ENCODE assay signal across 16 mouse cellular contexts in genomic region chr10:41749306-41749705, GRCm38 (mm10). TPM values are rescaled to one million over a fixed set of nuclear protein-coding genes. Genes with fewer than 3 reads are reported as not detected.
DNase-seq lines count a peak whose midpoint lies in the region.
"Had no signal": no experiment of that assay in that cellular context is flagged by ENCODE, and none has a peak within 500 bp of the region (broad histone marks: within the 10 kb centered on the region; RNA-seq: fewer than 3 reads in every experiment).

No protein-coding gene starts in this region.

- intact Hi-C loops in left cerebral cortex, postnatal 4 days (cut with DNase I) = no loop called here

- peak; percentile 4 for DNase-seq in cerebellum, adult 9-10 months
- no peak for DNase-seq in cerebellum, adult 18-20 months
- DNase-seq in cerebellum, postnatal 25 days = peak; percentile 27 to 51
- DNase-seq in cerebellum, adult 11-12 months = no peak
- DNase-seq in left cerebral cortex, postnatal 4 days = peak; percentile 18
- no peak for DNase-seq in left cerebral cortex, adult 8-10 months (ENCODE audit: low spot score in 2 of 2)
- peak; percentile 17 for DNase-seq in brain, adult 2 months (ENCODE audit: low read depth, low spot score)
- DNase-seq: adrenal gland, adult 8-10 months; adrenal gland, postnatal 25 days; forebrain, postnatal 0 days; gastrocnemius, adult 2 months; gastrocnemius, postnatal 14 days; heart, adult 18-20 months; heart, postnatal 10 days; heart, postnatal 4 days had no signal

RNA-seq across cellular contexts. Expression of gene Ccdc162, which starts 32.9 kb away (rescaled TPM):
- total RNA-seq in left cerebral cortex, postnatal 4 days (2021) = under 1 TPM; 0.38 to 0.88 TPM
- 1 to 10 TPM in 2 of 4 experiments, under 1 TPM in 2; 0.77 to 1.6 (median 1.1) TPM for total RNA-seq in left cerebral cortex, adult 8-10 months (2022)
- total RNA-seq: common myeloid progenitor, adult 5-6 weeks had no signal

Comparison
In these comparisons a context has a peak if more than half of its experiments do, and no peak if none do; other contexts are left out.
1. DNase-seq: peak in cerebellum, adult 9-10 months (single experiment), cerebellum, postnatal 25 days (2 of 2), left cerebral cortex, postnatal 4 days (single experiment) and brain, adult 2 months (single experiment); none in cerebellum, adult 18-20 months (0 of 2), cerebellum, adult 11-12 months (single experiment) and left cerebral cortex, adult 8-10 months (0 of 2).